Mouse (Mus musculus): ENCODE measurements at regions not wholly inside any gene's neighbourhood (a gene's known extent, or its start where the extent isn't known, plus 50 kb on each side); places are given as distances from the start of the nearest gene placed in this dataset.

GRCm38 (mm10) chr5:119743733-119744132 is 73.3 kb downstream of the Tbx3 start:
- TF ChIP-seq CTCF (conservative IDR thresholded peaks at IDR 0.05; ENCODE audit: insufficient read depth, insufficient read length, low read depth, low read length) = no peak
- TF ChIP-seq POLR2A (IDR thresholded peaks at IDR 0.05; ENCODE audit: low read depth, low read length) = no peak

All from kidney, adult 2 months (tissue).